Mouse (Mus musculus) CD4-positive, CD25-positive, alpha-beta regulatory T cell, adult 2 months (primary cell): ENCODE results near the gene Snai1.

Experiments used
- DNase-seq: peaks from one replicate; pipeline ENCODE4 v3.0.0-alpha.2; 2012; ENCODE audit warnings: low read depth, low spot score

Snai1 gene

DNA sequence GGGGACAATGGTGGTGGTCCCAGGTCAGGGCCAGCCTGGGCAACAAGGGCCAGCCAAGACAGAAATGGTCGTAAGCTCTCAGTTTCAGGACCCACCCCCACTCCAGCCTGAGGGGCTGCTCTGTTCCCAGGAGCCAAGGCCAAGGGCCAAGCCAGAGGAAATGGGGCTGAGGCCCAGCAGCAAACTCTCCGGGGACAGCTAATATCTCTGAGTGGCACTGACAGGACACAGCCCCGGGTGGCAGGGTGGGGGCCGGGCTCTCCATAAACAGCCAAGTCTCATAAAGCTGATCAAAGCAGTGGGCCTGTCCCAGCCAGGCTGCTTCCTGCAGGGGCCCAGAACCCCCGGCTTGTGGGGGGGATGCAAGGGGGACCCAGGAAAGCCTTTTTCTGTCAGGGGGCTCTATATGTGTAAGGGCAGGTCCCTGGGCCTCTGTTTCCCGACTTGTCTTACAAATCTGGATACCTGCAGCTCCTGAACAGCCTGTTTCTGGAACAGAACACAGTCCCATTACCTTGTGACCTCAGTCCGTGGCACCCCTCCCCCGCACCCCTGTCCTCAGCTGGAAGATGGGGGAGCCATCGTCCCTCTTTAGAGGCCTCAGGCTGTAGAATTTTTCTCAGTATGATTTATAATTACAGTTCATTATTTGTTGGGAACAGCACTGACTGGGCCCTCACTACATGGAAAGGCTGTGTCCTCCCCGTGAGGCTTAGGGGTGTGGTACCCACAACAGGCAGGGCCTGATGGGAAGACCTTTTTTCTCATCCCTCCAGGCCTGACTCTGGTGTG, 45.4 kb downstream of the Snai1 start:
- no peak for DNase-seq

DNA sequence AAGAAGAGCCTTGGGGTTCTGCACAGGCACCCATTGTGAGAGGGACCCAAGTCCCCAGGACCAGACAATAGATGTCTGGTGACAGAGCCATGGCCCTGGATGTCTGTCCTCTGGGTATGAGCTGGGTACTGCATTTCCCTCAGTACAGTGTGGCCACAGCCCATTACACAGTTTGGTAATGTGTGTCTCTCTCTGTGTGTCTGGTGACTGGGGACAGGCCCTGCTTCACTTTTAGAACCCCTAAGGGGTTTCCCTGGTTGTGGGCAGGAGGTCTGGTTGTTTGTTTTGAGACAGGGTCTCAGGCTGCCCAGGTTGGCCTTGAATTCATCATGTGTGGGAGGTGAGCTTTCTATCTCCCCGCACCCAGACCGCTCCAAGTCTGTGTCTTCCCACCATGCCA, 47.3 kb downstream of the Snai1 start:
- DNase-seq = no peak

DNA sequence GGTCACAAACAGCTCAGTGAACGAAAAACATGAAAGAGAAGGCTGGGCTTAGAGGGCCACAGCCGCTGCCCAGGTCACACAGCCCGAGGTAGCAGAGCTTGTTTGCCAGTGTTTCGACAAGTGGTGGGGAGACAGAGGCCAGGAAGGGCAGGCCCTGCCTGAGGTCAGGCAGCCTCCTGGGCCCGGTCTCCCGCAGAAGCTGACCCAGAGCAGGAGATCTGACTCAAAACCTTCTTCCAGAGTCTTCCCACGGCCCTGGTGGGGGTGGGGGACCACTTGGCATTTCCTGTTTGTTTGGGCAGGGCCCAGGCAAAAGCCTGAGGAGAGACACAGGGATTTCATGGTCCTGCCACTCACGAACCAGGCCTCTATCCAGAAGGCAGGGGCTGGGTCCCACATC, 48.0 kb downstream of the Snai1 start:
- DNase-seq = no peak

DNA sequence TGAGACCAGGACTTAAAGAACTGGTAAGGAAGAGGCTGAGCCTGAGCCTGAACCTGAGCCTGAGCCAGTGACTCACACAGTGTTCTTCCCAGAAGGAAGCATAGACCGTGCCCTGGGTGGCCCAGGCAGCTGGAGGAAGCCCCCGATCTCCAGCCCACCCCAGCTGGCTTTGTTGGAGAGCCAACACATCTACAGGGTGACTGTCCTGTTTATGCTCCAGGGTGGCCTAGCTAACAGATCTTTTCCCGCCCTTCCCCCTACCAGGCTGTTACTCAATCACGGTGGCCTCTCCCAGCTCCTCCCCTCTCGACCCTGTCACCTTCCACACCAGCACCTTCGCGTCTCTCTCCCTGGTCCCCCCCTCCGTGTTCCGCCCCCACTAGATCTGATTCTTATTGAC, 49.0 kb downstream of the Snai1 start:
- no peak for DNase-seq

DNA sequence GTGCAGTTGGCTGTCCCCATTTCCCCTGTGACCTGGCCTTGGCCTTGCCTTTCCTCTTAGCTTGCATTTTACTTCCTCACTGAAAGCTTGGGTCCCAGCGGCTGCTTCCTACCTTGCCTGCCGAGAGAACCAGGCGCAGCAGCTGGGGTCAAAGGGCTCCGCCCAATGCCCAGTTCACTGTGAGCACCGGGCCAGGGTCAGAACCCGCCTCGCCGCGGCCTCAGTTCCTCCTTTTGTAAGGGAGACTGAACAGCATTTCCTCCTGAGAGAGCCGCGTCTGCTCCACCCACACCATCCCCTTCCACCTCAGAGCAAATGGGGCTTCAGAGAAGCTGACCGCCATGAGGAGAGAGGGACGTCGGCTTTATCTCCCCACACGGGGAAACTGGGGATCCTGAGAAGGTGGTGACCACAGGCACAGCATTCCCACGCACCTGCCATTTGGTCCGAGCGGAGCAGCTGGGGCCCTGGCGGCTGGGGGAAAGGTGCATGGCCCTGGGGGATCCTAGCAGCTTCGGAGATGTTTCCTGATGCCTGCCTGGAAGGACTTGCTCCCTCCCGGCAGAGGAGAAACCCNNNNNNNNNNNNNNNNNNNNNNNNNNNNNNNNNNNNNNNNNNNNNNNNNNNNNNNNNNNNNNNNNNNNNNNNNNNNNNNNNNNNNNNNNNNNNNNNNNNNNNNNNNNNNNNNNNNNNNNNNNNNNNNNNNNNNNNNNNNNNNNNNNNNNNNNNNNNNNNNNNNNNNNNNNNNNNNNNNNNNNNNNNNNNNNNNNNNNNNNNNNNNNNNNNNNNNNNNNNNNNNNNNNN, 51.0 kb downstream of the Snai1 start:
- DNase-seq = peak; percentile 69
